Mouse (Mus musculus) gastrocnemius, adult 2 months (tissue): ENCODE data around the gene Cand2. TPM values are rescaled to one million over a fixed set of nuclear protein-coding genes. Genes with fewer than 3 reads are reported as not detected.

ENCODE experiments used
- DNase-seq: peaks from one replicate; pipeline ENCODE4 v3.0.0; 2022
- H3K27ac ChIP-seq: fragments of 200-600 bp; 2 replicates; pipeline ENCODE4 v1.8.1; 2022; ENCODE audit warnings: mild to moderate bottlenecking
- H3K4me3 ChIP-seq: fragments of 200-600 bp; 2 replicates; pipeline ENCODE4 v1.8.1; 2022; ENCODE audit warnings: mild to moderate bottlenecking, moderate library complexity
- CTCF ChIP-seq: fragments of 200-600 bp; IDR thresholded peaks from 2 replicates; pipeline ENCODE4 v1.8.1; 2022; ENCODE audit warnings: antibody characterized with exemption, mild to moderate bottlenecking, moderate library complexity
- intact Hi-C: fragments of 180-260 bp; cut with DNase I; formaldehyde crosslinking; loops from one replicate; pipeline ENCODE4 v1.15.1; 2025
- total RNA-seq, 2 experiments: library from RNA; stranded (reverse); gene quantifications; 2 replicates each; pipeline ENCODE4 v1.2.3; 2021

The Cand2 gene
- total RNA-seq, 2 experiments from 2014 or later, result 62.9 to 68.9 TPM

- no peak for TF ChIP-seq CTCF
- intact Hi-C loops, result no loop called here
- DNase-seq, result no peak
- H3K27ac ChIP-seq, result no peak overlapping the region
- H3K4me3 ChIP-seq, result no peak overlapping the region
These were observed 13.4 kb upstream of the Cand2 start for GRCm38 (mm10) chr6:115760982-115761381.

- intact Hi-C loops, result no loop called here
- no peak for DNase-seq
- Histone ChIP-seq H3K4me3 (no peak within 1 kb of the TSS), H3K27ac (no peak within 1 kb of the TSS)
- no peak for TF ChIP-seq CTCF
These were observed 12.2 kb upstream of the Cand2 start, which contains the start of gene Tmem40 for GRCm38 (mm10) chr6:115761995-115762756. TSS of gene Tmem40 (minus strand) at chr6:115762410.

- Histone ChIP-seq H3K27ac (peak overlapping the region; percentile 50; the same call in 1 of the 2 replicates), H3K4me3 (peak overlapping the region; percentile 37)
- intact Hi-C loops, result no loop called here
- peak; percentile 42 for DNase-seq
- TF ChIP-seq CTCF, result no peak
These were observed 10.2 kb upstream of the Cand2 start for GRCm38 (mm10) chr6:115764179-115764578.

GRCm38 (mm10) chr6:115767357-115767756 lies 7.0 kb upstream of the Cand2 start:
- no peak for TF ChIP-seq CTCF
- DNase-seq, result no peak
- no peak overlapping the region for H3K4me3 ChIP-seq
- intact Hi-C loops, result no loop called here
- no peak overlapping the region for H3K27ac ChIP-seq

GRCm38 (mm10) chr6:115768207-115768606 lies 6.1 kb upstream of the Cand2 start:
- Histone ChIP-seq H3K4me3 (no peak overlapping the region), H3K27ac (peak overlapping the region; percentile 44)
- DNase-seq, result no peak
- intact Hi-C loops, result no loop called here
- TF ChIP-seq CTCF, result no peak

GRCm38 (mm10) chr6:115770059-115770670 lies 4.2 kb upstream of the Cand2 start:
- intact Hi-C loops, result loop anchor here (5.0 to 10.0 kb wide), 2 partner anchors 43 to 165 kb away; partner anchors contain the start of gene Mkrn2
- peak; percentile 46 for TF ChIP-seq CTCF
- Histone ChIP-seq H3K4me3 (no peak overlapping the region), H3K27ac (no peak overlapping the region)
- no peak for DNase-seq

- no peak for TF ChIP-seq CTCF
- no peak overlapping the region for H3K27ac ChIP-seq
- no peak for DNase-seq
These were observed 3.5 kb upstream of the Cand2 start for GRCm38 (mm10) chr6:115770852-115771251.

GRCm38 (mm10) chr6:115772201-115772600 lies 2.1 kb upstream of the Cand2 start:
- no peak overlapping the region for H3K27ac ChIP-seq
- intact Hi-C loops, result loop anchor here (5.0 to 10.0 kb wide), 2 partner anchors 45 to 167 kb away; partner anchors contain the start of gene Mkrn2

More at GRCm38 (mm10) chr6:115770852-115771251, 3.5 kb upstream of the Cand2 start:
- no peak overlapping the region for H3K4me3 ChIP-seq
- intact Hi-C loops, result loop anchor here (5.0 to 10.0 kb wide), 2 partner anchors 44 to 166 kb away; partner anchors contain the start of gene Mkrn2

GRCm38 (mm10) chr6:115772604-115773003 lies 1.7 kb upstream of the Cand2 start:
- Histone ChIP-seq H3K27ac (no peak overlapping the region), H3K4me3 (no peak overlapping the region)
- TF ChIP-seq CTCF, result peak; percentile 52
- DNase-seq, result no peak
- intact Hi-C loops, result loop anchor here (5.0 to 10.0 kb wide), 2 partner anchors 45 to 168 kb away; partner anchors contain the start of gene Mkrn2

More at GRCm38 (mm10) chr6:115772201-115772600, 2.1 kb upstream of the Cand2 start:
- no peak for DNase-seq
- TF ChIP-seq CTCF, result no peak
- no peak overlapping the region for H3K4me3 ChIP-seq

GRCm38 (mm10) chr6:115773966-115774413 lies 348 bp upstream of the Cand2 start:
- peak; percentile 49 for DNase-seq
- H3K4me3 ChIP-seq, result peak overlapping the region; percentile 72
- peak overlapping the region; percentile 85 for H3K27ac ChIP-seq
- intact Hi-C loops, result loop anchor here (5.0 to 10.0 kb wide), 2 partner anchors 47 to 169 kb away; partner anchors contain the start of gene Mkrn2
- no peak for TF ChIP-seq CTCF

GRCm38 (mm10) chr6:115775838-115776237 lies 1.5 kb downstream of the Cand2 start:
- intact Hi-C loops, result loop anchor here (10.0 kb wide), 1 partner anchor 171 kb away; the partner anchor contains the start of gene Mkrn2
- Histone ChIP-seq H3K4me3 (peak overlapping the region; percentile 92), H3K27ac (peak overlapping the region; percentile 96)
- DNase-seq, result peak; percentile 82
- no peak for TF ChIP-seq CTCF

GRCm38 (mm10) chr6:115776363-115776762 lies 2.0 kb downstream of the Cand2 start:
- Histone ChIP-seq H3K4me3 (peak overlapping the region; percentile 59), H3K27ac (peak overlapping the region; percentile 96)
- intact Hi-C loops, result loop anchor here (10.0 kb wide), 1 partner anchor 172 kb away; the partner anchor contains the start of gene Mkrn2
- TF ChIP-seq CTCF, result no peak
- DNase-seq, result no peak

GRCm38 (mm10) chr6:115782781-115783180 lies 8.4 kb downstream of the Cand2 start:
- Histone ChIP-seq H3K4me3 (no peak overlapping the region), H3K27ac (peak overlapping the region; percentile 66)
- no peak for TF ChIP-seq CTCF
- intact Hi-C loops, result no loop called here
- DNase-seq, result no peak
